Mouse (Mus musculus) right cerebral cortex, adult 2 months (tissue): ENCODE results near the gene Fam117a.

Experiments used
- DNase-seq, 2 experiments: peaks; one replicate each; pipeline ENCODE4 v3.0.0; 2021 to 2022; ENCODE audit warnings: low spot score in 2 of 2

The Fam117a gene

GRCm38 (mm10) chr11:95333209-95333608 is 3.6 kb upstream of the Fam117a start:
- DNase-seq = no peak

- no peak for DNase-seq
Measured at GRCm38 (mm10) chr11:95333805-95334204, 3.0 kb upstream of the Fam117a start.

DNA sequence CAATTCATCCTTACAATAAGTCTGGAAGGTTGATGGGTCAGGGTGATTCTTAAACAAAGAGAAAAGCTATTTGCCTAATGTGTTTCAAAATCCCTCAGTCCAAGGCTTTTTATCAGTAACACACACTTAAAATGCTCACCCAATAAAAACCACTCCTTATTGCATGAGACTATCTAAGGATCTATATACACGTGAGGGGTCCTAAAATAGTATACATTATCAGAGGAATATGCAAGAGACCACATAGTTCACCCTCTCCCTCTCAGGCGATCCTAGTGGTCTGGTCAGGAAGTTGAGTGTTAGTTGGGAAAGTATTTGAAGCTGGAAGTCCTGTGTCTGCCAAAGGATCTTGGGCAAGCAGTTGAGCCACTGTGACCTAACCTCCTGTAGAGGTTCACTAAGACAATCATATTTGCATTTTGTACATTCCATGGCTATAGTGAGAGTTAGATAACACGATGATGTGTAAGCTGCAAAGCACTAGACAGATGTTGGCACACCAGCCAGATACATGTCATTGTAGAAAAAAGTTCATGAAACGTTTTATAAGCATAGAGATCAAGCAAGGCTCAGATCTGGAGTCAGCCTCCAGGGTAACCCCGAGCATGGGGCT is 2.3 kb upstream of the Fam117a start:
- DNase-seq = no peak

DNA sequence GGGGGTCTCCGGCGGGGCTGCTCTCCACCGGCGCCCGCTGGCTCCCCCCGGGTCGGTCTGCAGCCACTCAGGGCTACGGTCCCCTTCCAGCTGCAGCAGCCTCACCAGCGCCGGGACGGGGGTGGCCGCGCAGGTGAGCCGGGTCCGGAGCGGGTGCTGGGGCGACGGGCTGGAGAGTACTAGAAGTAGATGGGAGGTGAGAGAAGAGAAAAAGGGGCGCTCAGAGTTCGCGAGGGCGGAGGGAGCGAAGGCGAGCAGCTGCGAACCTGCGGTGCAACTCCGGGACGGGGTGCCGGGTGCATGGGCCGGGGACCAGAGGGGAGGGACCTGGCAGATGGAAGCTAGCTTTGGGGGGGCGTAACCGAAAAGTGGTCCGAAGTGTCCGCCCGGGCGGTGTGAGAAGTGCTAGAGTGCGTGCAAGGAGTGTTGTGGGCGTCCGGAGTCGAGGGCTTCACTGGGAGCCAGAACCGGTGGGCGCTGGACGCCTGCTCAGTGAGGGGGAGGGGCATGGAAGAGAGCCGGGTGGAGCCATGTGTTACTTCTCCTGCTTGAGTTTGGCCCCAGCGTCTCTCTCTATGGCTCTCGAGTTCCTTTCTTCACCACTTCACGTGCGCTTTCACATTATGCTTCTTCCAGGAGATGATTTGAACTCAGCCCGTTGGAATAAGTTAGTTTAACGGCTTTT is 453 bp downstream of the Fam117a start:
- DNase-seq = peak; percentile 31 to 39

- DNase-seq = no peak
Measured at GRCm38 (mm10) chr11:95337846-95338342, 1.1 kb downstream of the Fam117a start.

DNA sequence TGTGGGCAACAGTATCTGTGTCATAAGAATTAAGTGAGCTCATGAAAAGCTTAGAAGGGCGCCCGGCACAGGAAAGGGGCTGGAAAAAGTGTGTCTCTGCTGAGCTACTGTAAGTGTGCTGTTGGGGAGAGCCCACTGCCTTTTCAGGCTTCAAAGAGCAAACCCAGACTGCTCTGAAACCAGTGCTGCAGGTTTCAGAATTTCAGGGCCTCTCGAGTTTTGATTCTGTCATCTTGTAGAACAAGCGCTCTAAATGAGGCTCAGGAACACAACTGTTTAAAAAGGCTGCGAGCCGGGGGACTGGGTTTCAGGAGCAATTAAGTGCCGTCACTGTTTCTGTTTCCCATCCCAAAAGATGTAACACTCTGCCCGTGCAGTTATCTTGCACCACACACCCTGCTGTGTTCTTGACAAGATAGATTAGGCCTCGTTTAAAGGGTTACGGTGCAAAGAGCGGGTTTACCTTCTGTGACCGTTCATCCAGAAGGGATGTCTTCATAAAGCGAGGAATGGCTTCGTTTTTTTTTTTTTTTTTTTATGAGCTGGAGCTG is 2.7 kb downstream of the Fam117a start:
- DNase-seq = no peak

DNA sequence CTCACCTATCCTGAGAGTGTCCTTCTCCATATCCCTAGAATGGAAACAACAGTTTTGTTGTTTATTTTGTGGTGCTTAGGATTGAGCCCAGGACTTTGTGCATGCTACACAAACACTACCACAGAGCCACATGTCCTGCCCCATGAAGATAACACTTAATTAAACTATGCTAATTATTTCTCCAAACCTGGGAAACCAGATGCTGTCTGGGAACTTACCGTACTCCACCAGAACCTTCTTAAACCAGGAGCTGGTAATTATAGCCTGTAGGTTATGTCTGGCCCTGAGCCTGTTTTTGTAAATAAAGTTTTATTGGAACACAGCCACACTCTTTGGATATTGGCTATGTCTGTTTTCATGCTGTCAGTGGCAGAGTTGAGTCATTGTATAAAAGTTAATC is 3.4 kb downstream of the Fam117a start:
- DNase-seq = no peak

- DNase-seq = no peak
Measured at GRCm38 (mm10) chr11:95340664-95341063, 3.8 kb downstream of the Fam117a start.

GRCm38 (mm10) chr11:95343180-95343579 is 6.4 kb downstream of the Fam117a start:
- DNase-seq = peak in 1 of 2 experiments; percentile 29

GRCm38 (mm10) chr11:95344181-95344580 is 7.4 kb downstream of the Fam117a start:
- no peak for DNase-seq

- no peak for DNase-seq
Measured at GRCm38 (mm10) chr11:95350289-95350688, 13.5 kb downstream of the Fam117a start.

DNA sequence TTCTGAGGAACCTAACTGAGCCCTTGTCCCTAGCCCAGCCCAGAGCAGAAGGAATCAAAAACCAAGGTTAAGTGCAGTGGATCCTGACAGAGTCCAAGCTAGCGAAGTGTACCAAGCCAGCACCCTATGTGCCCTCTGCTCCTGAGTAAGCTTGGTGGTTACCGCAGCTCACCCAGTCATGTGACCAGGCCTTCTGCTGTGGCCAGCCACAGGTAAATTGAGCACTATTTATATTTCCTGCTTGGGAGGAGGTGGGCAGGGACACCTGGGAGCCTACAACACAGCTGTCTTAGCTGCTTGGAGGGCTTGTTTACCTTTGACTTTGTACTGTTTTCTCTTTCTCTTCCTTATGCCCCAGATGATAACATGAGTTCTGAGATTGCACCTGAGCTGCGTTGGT is 14.1 kb downstream of the Fam117a start:
- no peak for DNase-seq

DNA sequence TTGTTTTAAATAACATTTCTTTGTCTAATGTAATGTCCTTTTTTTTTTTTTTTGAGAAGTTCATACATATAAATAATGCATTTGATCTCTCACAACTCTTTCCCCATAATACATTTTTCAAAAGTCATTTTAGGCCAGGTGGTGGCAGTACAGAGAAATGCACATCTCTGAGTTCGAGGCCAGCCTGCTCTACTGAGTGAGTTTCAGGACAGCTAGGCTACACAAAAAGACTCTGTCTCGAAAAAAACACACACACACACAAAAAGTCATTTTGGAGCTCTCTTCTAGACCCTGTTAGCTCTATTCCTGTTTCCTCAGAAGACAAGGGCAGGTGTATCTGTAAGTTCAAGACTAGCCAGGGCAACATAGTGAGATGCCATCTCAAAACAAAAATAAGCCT is 15.9 kb downstream of the Fam117a start:
- DNase-seq = no peak

DNA sequence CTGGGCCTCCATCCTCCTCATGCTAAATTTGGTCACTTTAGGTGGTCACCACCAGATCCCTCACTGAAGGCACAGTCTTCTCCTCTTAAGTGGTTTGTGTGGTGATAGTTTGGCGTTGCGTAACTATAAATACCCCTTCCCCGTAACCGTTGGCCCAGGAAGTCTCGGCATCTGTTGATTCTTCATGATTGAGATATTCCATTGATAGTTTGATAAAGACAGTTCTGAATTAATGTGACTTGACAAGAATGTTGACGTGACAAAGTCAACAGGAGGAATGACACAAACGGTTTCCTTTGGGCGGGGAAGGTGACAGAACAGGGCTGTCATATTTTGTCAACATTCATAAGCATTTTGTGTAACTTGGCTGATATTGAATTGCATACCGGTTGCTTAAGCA is 16.4 kb downstream of the Fam117a start:
- DNase-seq = no peak

DNA sequence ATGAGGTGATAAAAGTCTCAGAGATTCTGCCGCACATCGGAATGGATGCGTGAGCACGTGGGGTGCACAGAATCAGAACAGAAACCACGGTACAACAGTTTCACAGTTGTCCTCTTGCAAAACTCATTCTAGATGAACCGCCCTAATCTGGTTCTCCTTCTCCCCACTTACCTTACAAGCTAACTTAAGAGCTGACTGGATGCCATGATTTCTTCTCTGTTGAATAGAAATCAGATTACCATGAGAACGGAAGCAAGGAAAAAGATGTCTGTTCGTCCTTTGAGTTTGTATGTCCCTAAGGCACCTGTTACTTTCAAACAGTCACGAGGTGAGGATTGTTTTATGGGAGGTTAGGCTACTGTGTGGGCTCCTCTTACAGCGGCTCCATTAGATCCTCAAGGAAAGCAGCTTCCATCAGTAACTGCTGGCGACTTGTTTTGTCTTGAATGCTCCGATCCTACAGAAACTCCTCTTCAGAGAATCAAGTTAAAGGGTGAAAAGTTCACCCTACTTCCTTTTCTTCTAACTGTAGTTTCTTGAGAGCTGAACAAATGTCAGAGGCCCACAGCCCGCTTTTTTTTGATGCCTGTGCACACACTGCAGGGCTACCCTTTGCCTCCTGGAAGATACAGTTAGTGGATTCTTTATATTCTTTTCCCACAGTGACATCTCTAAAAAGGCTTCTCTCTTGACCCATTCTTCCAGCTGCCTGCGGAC is 17.6 kb downstream of the Fam117a start:
- DNase-seq = no peak

- DNase-seq = no peak
Measured at GRCm38 (mm10) chr11:95354945-95355660, 18.3 kb downstream of the Fam117a start.

DNA sequence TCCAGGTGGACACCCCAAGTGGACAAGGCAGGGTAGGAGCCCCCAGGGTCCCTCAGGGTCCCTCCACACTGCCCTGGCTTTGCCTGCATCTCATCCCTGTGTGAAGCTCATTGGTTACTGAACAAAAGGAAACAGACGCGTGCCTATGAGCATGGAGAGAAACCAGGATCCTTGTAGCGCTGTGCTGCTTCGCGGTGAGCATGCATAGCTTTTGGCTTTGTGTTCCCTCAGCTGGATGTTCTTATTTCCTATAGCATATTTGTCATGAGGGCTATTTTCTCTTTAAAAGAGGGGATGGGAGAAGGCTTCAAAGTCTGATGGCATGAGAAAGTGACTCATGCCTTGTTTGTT is 18.8 kb downstream of the Fam117a start:
- DNase-seq = no peak

- no peak for DNase-seq
Measured at GRCm38 (mm10) chr11:95356039-95356438, 19.2 kb downstream of the Fam117a start.

GRCm38 (mm10) chr11:95356469-95357273 is 19.9 kb downstream of the Fam117a start:
- no peak for DNase-seq

DNA sequence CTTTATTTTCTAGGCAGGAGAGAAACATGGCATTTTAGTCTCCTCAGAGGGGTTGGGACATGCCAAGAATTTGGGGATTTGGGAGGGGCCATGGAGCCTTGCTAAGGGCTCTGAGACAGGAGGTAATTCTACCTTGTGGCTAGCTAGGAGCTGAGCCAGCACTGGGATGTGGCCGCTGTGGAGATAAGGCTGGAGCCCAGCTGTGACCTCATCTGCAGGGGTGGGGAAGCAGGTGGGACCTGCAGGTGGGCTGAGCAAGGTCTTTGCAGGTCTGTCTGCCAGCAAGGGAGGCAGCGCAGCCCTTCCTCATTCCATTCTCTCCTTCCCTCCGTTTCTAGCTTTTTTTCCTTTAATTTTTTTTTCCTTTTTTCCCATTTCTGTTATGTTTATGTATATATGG is 21.4 kb downstream of the Fam117a start:
- no peak for DNase-seq

DNA sequence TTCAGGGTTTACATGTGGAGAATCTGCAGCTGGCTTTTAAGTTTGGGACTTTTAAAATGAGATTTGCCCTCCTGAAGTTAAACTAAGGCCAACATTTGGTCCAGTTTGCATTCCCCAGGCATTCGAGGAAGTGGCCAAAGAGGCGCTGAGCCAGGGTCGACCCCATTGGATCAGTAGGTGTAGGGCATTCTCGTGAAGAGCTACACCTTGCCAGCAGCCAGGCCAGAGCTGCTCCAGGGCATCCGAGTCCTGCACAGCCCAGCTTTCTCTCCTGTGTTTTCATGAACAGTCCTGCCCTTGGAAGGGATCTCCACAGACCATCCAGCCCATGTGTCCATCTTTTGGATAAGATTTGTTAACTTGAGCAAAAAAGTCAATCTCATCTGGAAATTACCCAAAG is 27.6 kb downstream of the Fam117a start:
- no peak for DNase-seq
